Mouse (Mus musculus) hematopoietic stem cell, adult 5-6 weeks (primary cell): ENCODE measurements around the gene Asxl1. TPM values are rescaled to one million over a fixed set of nuclear protein-coding genes. Genes with fewer than 3 reads are reported as not detected.
"Not testable (repeated sequence)": the region's sequence is repeated elsewhere in the genome, so short reads cannot be mapped to it uniquely, and the experiment has no call there.

Source experiments
- ATAC-seq, 2 experiments: fragments of 125-278 bp in 1 of 2; replicated peaks in 1 of 2; 2 replicates each; pipeline ENCODE4 v1.8.0; 2016 to 2017; ENCODE audit warnings: inconsistent platforms in 2 of 2, mild to moderate bottlenecking in 2 of 2, moderate number of reproducible peaks in 2 of 2, low read depth in 1 of 2, moderate TSS enrichment in 1 of 2; ENCODE audit not compliant: low FRiP score in 2 of 2, poor library complexity in 2 of 2, severe bottlenecking in 2 of 2, insufficient read depth in 1 of 2, low TSS enrichment in 1 of 2
- total RNA-seq: library from RNA; stranded (forward); fragments of 172-1452, 232-1000 nt; gene quantifications from 2 replicates; pipeline ENCODE4 v1.2.3, GENCODE M21; 2017

Gene Asxl1
- total RNA-seq, 1 experiment from 2014 or later, result 42.8 TPM

DNA sequence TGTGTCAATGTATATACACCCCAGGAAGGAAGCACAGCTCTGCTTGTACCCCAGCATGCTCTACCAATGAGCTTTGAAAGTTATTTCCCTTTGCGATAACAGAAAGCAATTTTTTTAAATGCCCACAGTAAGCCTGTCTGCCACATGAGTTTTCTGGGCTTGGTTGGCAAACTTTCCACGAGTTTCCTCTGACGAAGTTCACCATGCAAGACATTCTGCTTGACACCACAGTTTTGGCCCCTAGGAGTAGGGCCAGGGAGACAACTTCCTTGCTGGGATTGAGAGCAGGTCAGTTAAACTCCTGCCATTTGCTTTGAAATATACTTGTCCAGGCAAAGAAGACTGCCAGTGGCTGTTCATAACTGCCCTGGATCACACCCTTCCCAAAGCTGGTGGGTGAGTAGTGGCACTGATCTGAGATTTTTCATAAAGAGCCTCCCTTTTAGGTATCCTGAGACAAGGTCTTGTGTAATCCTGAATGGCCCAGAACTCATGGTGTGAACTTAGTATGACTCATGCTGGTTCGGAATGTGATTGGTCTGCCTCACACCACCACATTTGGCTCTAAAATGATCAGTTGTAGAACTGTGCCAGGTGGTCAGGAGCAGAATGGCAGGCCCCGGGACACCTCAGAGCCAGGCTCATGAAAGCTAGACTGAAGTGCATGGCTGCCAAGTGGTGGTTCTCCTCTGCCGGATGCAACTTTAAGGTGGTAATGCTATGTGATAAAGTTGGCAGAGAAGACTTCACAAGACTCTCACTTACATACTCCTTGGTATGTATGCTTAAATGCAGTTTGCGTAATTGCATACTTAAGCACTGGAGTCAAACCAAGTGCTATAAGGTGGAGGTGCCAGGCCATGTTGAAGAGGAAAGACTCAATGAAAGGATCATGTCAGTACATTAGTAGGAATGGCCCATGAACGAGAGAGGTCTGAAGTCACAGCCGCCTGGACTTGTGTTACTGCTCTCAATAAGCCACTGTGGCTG is 7.0 kb upstream of the Asxl1 start:
- peak in 1 of 2 experiments; percentile 46; a peak in 2 of 4 replicates for ATAC-seq

DNA sequence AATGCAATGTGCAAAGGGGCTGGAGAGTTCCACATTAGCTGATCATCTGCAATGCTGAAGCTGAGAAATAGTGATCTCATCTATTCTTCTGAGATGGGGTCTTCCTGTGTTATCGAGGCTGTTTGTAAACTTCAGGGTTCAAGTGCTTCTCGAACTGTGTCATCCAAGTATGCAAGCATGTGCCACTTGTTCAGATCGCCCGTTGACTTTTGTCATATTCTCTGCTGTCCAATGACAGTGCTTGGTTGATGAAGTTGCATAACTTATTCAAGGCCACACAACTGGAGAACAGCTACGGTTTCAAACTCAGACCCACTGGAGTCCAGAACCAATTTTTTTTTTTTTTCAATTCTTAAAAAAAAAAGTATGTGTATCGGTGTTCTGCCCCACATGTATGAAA is 3.5 kb upstream of the Asxl1 start:
- no peak for ATAC-seq

DNA sequence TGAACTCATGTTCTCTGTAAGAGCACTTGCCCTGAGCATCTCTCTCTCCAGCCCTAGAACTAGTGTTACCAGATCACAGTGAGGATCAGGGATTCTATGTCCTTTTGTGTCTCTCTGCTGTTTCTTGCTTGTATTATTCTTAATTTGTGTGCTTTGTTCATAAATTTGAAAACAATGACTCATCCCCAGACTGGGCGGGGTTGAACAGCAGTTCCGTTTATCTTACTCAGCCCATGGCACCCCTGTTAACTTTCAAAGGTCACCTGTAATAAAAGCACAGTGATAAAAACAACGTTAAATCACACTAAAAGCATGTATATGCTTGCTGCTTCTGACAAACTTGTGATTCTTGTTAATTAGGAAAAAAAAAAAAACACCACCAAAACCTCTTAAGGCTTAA is 3.0 kb upstream of the Asxl1 start:
- ATAC-seq, result no peak

DNA sequence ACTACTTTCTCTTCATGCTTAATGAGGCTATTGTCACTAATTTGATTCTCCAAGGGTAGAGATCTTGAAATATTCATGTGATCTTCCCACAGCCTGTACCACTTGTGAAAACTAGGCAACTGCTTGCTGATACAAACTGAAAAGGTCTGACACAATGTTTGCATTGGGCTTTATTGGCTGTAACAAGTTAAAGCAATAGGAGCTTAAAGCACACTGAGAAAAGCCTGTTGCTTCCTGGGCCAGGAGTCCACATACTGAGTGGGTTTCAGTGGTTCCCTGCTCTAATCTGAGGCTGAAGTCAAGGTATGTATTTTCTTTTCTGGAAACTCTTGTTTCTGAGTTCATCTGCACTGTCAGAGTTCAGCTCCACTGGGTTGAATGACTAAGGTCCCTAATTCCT is 2.4 kb upstream of the Asxl1 start:
- no peak for ATAC-seq

DNA sequence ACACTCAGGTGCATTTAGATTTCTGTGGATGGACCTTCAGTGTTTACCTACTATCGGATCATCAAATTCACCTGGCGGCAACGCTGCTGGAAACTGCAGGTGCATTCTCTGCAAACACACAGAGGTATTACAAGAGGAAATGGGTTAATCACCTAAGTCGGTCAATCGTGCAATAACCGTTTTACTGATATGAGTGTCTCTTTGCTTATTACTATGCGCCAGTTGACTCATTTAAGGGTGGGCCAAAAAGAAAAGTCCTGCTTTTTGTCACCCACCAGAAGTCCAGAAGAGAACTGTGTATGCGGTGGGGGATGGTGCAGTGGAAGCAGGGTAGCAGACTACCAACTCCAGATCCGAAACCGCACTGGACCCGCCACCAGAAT is 567 bp upstream of the Asxl1 start:
- ATAC-seq, result no peak

DNA sequence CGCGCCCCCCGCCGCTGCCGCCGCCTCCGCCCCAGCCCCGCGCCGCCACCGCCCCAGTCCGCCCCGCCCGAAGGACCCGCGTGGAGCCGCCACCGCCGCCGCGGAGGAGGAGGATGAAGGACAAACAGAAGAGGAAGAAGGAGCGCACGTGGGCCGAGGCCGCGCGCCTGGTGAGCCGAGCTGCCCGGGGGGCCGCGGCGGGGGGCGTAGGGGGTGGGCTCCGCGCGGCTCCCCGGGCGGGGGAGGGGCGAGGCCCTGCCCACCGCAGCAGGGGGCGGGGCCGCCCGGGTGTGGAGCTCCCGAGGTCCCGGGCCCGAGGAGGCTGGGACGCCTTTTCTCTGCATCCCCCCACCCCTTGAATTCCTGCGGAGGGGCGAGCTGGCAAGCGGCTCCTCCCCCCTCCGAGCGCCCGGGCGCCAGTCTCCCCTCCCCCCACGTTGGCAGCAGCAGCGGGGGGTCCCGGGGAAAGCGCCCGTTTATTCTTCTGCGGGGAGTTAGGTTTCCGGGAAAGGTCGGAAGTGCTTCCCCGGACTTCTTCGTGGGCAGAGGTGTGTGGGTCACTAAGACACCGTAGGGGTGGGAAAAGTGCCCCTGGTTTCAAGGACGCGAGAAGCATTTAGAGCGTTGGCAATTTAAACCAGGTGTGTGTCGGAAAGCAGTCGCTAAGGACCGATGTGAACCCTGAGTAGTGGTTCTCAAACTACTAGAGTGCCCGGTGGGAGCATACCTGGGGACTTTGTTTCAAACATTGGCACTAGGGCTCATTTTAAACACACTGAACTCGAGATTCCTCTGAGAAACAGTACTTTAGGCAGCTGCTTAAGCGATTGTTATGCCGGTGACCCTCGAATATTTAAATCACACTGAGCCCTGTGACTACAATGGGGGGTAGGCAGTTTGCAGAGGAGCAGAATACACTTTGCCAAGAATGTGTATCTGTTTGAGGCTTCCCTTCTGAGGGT is 873 bp downstream of the Asxl1 start:
- ATAC-seq, result no peak

DNA sequence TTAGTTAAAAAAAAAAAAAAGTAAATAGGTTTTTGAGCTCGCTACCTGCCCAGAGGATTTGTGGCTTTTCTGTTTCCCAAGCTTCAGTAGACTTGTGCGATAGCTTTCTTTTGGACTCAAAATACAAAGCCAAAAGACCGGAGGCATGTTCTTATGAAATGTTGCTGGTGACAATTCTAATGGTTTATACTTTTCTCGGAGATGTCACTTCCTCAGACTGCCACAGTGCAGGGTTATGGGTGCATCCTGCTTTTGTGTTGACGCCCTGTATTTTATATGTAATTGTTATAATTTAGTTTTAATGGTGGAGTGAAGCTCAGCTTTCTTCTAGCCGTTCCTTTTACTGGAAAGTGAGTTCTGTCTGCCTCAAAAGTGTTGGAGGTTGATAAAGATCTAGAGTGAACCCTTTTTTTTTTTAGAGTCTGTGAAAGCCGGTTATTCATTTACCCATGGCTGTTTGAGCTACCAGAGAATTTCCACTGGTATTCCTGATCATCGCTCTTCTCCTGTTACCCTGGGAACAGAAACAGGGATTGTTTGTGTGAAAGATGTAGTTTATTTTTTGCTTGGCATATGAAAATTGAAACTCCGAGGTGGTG is 1.7 kb downstream of the Asxl1 start:
- no peak for ATAC-seq

DNA sequence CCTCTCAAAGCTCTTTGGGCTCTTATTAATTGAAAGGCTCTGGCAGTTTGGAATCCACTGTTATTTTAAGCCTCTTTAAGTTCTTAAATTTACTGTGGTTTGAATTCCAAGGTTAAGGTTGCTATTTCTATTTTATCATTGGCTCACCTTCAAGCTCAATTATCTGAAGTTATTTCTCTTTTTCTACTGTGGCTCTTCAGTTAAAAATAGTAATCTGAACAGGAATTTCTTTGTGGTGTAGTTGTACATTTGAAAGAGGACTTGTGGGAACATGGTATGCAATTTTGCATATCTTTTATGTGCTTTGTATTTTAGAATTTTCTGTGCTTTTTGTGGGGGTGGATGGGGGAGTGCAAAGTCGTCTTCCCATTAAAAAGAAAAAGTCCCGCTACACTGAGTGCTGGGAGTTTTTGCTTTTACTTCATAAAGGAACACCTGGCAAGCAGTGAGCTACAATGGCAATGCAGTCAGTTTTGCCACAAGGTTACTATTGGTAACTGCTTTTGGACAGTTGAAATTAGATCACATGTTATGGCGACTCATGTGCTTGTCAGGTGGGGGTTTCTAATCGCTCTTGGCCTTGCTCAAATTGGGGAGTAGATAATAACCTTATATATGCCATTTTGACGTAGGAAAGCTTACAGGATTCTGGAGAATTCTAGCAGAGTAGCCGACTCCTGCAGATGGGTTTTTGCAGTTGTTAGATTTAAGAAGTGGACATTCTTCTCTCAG is 2.6 kb downstream of the Asxl1 start:
- ATAC-seq, result no peak

DNA sequence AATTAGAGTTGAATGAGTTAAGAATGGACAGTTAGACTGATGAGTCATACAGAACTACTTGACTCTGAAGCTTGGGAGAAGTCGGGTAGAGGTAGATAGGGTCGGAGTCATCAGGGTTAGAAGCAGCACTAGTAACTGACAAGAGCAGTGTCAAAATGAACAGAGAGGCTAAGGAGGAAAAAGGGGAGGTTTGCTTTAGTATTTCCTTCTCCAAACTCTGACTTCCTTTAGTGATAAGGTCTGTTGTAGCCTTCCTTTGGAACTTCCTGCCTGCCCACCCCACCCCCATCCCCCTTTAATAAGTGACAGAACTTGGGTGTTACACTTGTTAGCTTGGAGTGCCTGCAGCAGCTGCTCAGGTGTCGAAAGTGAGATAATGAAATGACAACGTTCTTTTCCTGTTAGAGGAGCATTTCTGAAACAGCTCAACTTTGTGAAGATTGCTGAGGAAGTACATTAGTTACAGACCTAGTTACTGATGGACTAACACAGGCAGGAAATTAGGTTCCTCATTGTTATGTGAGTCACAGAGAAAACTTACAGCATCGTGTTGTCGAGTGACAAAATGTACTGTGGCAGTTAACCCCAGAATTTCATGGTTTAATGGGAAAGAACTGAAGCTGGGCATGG is 5.0 kb downstream of the Asxl1 start:
- peak; percentile 73 to 74 for ATAC-seq

DNA sequence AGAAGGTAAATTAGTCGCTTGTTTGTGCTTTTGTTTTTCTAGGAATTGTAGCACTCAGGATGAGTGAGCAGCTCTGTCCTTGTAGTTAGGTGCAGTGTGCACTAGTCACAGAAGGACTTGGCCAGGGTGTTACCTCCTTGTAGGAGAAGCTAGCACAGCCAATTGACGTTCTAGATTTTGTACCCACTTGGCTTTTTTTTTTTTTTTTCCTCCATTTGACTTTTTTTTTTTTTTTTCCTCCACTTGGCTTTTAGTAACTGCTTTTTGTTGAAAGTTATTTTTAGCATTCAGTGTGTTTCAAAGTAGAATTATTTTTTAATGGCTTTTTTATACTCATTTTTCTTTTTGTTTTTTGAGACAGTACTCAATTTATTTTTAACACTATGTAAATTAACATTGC is 9.0 kb downstream of the Asxl1 start:
- no peak for ATAC-seq

DNA sequence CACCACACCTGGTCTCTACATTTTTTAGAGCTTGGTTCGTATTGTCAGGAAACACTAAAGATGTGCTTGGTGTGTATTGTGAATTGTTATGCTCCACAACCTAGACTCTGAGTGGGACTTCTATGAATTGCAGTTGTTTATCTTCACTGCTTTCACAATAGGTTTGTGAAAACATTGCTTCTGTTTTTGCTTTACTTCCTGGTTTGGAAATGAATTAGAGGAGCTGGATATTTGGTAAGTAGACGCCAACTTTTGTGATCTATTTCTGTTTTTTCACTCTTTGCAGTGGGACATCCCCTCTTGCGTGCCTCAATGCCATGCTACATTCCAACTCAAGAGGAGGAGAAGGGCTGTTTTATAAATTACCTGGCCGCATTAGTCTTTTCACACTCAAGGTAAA is 11.2 kb downstream of the Asxl1 start:
- no peak; a peak in 1 of 4 replicates for ATAC-seq

DNA sequence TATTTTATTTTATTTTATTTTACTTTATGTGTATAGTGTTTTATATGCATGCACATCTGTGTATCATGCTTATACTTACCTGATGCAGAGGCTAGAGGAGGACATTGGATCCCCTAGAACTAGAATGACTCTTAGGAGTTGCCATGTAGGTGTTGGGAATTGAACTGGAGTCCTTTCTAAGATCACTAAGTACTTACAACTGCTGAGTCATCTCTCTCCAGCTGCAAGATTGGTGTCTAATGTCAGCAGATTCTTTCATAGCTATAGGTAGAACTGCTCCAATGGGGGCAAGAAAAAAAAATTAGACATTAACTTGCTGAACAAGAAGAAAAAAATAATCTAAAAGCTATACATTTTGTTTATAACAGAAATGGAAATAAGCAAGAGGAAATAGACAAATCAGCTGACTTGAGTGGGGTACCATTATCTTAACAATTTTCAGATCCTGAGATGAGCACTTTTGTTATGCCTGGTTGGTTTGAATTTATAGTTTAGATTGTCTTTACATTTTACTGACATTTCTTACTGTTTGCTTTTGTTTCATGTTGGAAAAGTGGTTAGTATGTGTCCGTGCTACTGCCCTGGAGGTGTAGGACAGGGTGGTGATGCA is 15.6 kb downstream of the Asxl1 start:
- ATAC-seq, result no peak

DNA sequence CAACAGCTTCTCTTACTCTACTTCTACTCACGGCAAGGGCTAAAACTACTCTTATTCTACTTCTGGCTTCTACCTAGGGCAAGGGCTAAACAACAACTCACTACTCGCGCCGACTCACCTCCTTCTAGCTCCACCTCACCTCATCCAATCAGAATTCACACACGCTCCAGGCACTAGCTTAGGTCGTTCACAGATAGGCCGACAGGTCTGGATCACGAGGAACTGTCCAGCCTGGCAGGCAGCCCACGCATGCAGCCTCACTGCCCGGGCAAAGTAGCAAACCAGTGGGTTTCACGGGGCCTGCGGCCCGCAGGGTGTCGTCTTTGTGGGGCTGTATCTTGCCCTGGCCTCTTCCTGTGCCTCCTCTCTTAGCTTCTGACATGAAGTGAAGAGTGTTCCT is 18.9 kb downstream of the Asxl1 start:
- ATAC-seq, result not testable (repeated sequence)

DNA sequence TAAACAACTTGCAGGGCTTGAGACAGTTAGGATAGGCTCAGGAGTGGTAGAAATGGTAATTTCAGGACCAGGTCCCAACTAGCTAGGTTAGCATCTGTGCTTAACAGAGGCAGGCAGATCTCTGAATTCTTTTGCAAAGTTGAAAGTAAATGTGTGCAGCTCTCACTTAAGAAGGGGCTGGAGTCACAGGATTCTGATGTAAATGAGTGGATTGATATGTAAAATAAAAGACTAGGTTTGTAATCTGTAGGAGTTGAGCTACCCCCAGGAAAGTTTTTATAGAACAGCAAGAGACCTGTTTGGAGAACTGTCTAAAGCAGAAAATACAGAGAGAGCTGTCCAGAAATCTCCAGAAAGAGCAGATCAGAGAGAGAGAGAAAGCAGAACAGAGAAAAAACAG is 25.2 kb downstream of the Asxl1 start:
- ATAC-seq, result no peak

DNA sequence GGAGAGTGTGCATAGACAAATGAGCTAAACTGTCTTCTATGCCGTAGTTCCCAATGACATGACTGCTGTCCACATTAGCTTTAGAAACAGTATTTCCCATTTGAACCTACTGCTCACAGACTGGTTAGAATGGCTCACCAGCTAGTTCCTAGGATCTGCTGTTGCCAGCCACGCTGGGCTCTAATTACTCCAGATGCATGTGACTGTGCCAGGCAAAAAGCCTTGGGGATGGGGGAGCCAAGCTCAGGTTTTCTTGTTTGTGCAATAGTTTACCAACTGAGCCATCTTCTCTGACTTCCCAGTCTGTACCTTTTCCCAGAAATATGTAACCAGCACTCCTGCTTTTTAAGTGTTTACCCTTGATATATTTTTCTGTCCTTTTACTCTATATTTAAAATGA is 29.8 kb downstream of the Asxl1 start:
- ATAC-seq, result no peak

DNA sequence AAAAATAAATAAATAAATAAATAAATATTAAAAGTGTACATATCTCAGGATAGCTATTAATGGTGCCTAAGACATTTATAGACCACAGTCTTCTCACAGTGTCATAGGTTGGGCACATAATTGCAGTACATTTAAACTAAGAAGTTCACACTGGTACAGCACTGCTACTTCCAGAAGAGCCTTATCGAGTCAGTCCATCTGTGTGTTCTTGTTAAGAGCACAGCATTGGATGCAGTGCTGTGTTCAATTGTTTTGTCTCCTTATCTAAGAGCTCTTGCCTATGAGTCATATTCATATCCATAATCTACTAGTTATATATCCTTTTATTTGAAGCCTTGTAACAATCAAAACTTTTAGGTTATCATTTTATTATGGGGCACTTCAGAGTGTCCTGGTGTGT is 34.9 kb downstream of the Asxl1 start:
- ATAC-seq, result no peak
